Mouse (Mus musculus) G1E (cell line): ENCODE data around the gene Afap1l2.

Source experiments
- CTCF ChIP-seq: IDR thresholded peaks from 2 replicates; pipeline ENCODE4 v1.5.1; 2012; ENCODE audit warnings: low read depth, low read length, inconsistent platforms, mixed read lengths
- GATA1 ChIP-seq: IDR thresholded peaks from 2 replicates; pipeline ENCODE4 v1.6.1; 2012; ENCODE audit warnings: borderline replicate concordance, low read length, inconsistent platforms, mixed read lengths
- GATA2 ChIP-seq: IDR thresholded peaks from 2 replicates; pipeline ENCODE4 v1.6.1; 2012; ENCODE audit warnings: low read depth, low read length, inconsistent platforms, borderline replicate concordance

DNA sequence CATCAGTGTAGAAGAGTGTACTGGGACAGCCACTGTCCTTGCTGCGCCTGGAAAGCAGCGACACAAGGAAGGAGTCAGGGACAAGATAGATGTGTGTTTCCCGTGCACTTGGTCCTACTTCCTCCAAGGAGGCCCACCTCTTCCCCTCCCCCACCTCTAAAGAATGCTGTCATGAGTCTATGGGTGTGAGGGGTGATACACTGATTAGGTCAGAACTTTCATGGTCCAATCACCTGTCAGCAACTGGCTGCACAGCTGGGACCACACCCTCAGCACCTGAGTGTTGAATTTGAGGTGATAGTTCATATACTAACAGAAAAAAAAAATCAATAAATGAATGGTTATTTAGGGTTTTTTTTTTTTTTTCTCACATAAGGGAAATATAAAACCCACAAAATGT is 4.0 kb upstream of the Afap1l2 start:
- TF ChIP-seq CTCF (no peak), GATA1 (no peak), GATA2 (no peak)
